Mouse (Mus musculus) liver, embryonic 14.5 days (tissue): ENCODE data around the gene Trio. TPM values are rescaled to one million over a fixed set of nuclear protein-coding genes. Genes with fewer than 3 reads are reported as not detected.

Experiments
- ATAC-seq: fragments of 200-750 bp; cut with Nextera tagmentation; 2 replicates; pipeline ENCODE4 v1.8.0; 2017; ENCODE audit warnings: moderate number of reproducible peaks, mild to moderate bottlenecking, moderate library complexity; ENCODE audit not compliant: insufficient read depth
- DNase-seq, 3 experiments: peaks; one replicate each; pipeline ENCODE4 v3.0.0-alpha.2; 2012 to 2013; ENCODE audit warnings: low read depth in 3 of 3, low spot score in 3 of 3
- H3K27ac ChIP-seq: fragments of 300-500 bp; sonication (generic); 2 replicates; pipeline ENCODE4 v1.5.1; 2014; ENCODE audit warnings: moderate library complexity, mild to moderate bottlenecking, control low read depth, inconsistent platforms
- H3K27me3 ChIP-seq: fragments of 300-500 bp; sonication (generic); 2 replicates; pipeline ENCODE4 v1.6.1; 2014; ENCODE audit warnings: mild to moderate bottlenecking, low read length, moderate library complexity; ENCODE audit not compliant: control insufficient read depth, insufficient read depth
- H3K36me3 ChIP-seq: fragments of 300-500 bp; sonication (generic); replicated peaks from 2 replicates; pipeline ENCODE4 v1.6.1; 2014; ENCODE audit warnings: low read depth; ENCODE audit not compliant: control insufficient read depth, insufficient read depth
- H3K4me1 ChIP-seq, 2 experiments: fragments of 200-500 bp in 1 of 2; fragments of 300-500 bp in 1 of 2; sonication (generic) in 1 of 2; replicated peaks; 2 replicates each; pipeline ENCODE4 v1.6.1; 2012 to 2014; ENCODE audit warnings: antibody characterized with exemption in 1 of 2, inconsistent platforms in 1 of 2, low read length in 1 of 2; ENCODE audit not compliant: control insufficient read depth in 2 of 2, insufficient read depth in 2 of 2
- H3K4me2 ChIP-seq: fragments of 300-500 bp; sonication (generic); 2 replicates; pipeline ENCODE4 v1.6.1; 2014; ENCODE audit warnings: low read depth, mild to moderate bottlenecking, control low read depth, moderate library complexity
- H3K4me3 ChIP-seq, 2 experiments: fragments of 200-500 bp in 1 of 2; fragments of 300-500 bp in 1 of 2; sonication (generic) in 1 of 2; 2 replicates each; pipeline ENCODE4 v1.5.1; 2012 to 2014; ENCODE audit warnings: low read depth in 2 of 2, low read length in 2 of 2, mild to moderate bottlenecking in 2 of 2, control low read depth in 1 of 2, inconsistent platforms in 1 of 2, moderate library complexity in 1 of 2; ENCODE audit not compliant: insufficient read depth in 1 of 2
- H3K9ac ChIP-seq: fragments of 300-500 bp; sonication (generic); replicated peaks from 2 replicates; pipeline ENCODE4 v1.6.1; 2014; ENCODE audit warnings: mild to moderate bottlenecking, control low read depth, moderate library complexity
- H3K9me3 ChIP-seq: fragments of 300-500 bp; sonication (generic); 2 replicates; pipeline ENCODE4 v1.6.1; 2016; ENCODE audit warnings: low read length, mixed read lengths; ENCODE audit not compliant: control insufficient read depth
- CTCF ChIP-seq: IDR thresholded peaks from 2 replicates; pipeline ENCODE4 v1.5.1; 2016; ENCODE audit warnings: antibody characterized with exemption, low read depth, control low read depth
- EP300 ChIP-seq: IDR thresholded peaks from 2 replicates; pipeline ENCODE4 v1.6.1; 2016; ENCODE audit warnings: antibody characterized with exemption, low read depth
- WGBS: fragments of 180-500 bp; shearing (Covaris S2); extraction: QIAGEN DNeasy Blood & Tissue Kit; methylation state at CpG from one replicate; pipeline ENCODE4 v1.1.7; 2014; ENCODE audit not compliant: insufficient replicate concordance; 5-methylcytosine and 5-hydroxymethylcytosine counted together
- polyA plus RNA-seq, 2 experiments: library from polyadenylated mRNA; depleted of rRNA in 1 of 2; stranded (reverse) in 1 of 2; unstranded in 1 of 2; fragments of >200 nt; fragmentation: Nextera tagmentation in 1 of 2; extraction: Ambion mirVana in 1 of 2; gene quantifications; 2 replicates each; pipeline versions ENCODE4 v1.2.1 to v1.2.3; 2012 to 2014

Gene Trio
- polyA plus RNA-seq, 2 experiments, result 2.6 to 6.0 TPM

DNA sequence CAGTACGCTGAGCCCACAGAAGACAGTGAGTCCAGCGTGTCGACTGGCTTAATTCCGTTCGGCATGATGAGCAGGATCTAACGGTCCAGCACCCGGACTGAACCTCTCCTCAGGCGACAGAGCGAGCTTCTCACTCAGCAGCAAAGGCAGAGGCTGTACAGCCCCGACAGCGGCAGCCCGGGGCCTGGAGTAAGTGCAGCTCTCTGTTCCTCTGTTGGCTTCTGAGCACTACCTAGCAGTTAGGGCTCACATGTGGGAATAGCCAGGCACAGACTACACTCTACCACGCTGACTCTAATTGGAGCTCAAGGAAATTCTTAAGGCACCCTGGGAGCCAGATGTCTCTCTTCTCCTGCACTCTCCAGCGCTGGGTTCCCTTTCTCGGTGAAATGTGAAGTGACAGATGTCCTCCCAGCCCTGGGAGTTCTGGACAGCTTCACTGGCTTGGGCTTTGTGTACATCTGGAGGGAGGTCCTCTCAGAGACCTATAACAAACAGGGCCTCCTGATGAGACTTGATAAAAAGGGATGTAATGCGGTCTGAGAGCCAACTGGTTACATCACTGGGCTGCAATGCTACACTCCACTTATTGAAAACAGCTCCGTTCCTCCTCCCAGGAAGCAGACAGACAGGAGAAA is 237.4 kb downstream of the Trio start:
- no peak for ATAC-seq
- no peak for DNase-seq
- Histone ChIP-seq H3K4me3 (peak overlapping the region in 1 of 2 experiments; percentile 2; a peak in 1 of 4 replicates), H3K27me3 (no peaks in the 10 kb centered on the region), H3K9me3 (no peaks in the 10 kb centered on the region), H3K4me2 (no peak overlapping the region), H3K9ac (no peak overlapping the region), H3K4me1 (peaks cover 0 to 7% of the 10 kb centered on the region in 2 experiments; a peak in 2 of 4 replicates), H3K27ac (no peak overlapping the region), H3K36me3 (no peaks in the 10 kb centered on the region)
- TF ChIP-seq EP300 (no peak), CTCF (no peak)
- WGBS, result 71% methylated on average over 17 of the region's 17 CpGs

- Histone ChIP-seq H3K36me3 (no peaks in the 10 kb centered on the region), H3K9ac (no peak overlapping the region), H3K4me3 (no peak overlapping the region; a peak in 1 of 4 replicates), H3K27ac (no peak overlapping the region), H3K4me2 (no peak overlapping the region), H3K27me3 (no peaks in the 10 kb centered on the region), H3K4me1 (peaks cover 0 to 12% of the 10 kb centered on the region in 2 experiments; a peak in 2 of 4 replicates), H3K9me3 (no peaks in the 10 kb centered on the region)
- no peak for TF ChIP-seq EP300
- no peak for TF ChIP-seq CTCF
- ATAC-seq, result no peak
- no peak for DNase-seq
- 51% methylated on average over 4 of the region's 4 CpGs for WGBS
Observed at GRCm38 (mm10) chr15:27787151-27787550, 238.5 kb downstream of the Trio start.

DNA sequence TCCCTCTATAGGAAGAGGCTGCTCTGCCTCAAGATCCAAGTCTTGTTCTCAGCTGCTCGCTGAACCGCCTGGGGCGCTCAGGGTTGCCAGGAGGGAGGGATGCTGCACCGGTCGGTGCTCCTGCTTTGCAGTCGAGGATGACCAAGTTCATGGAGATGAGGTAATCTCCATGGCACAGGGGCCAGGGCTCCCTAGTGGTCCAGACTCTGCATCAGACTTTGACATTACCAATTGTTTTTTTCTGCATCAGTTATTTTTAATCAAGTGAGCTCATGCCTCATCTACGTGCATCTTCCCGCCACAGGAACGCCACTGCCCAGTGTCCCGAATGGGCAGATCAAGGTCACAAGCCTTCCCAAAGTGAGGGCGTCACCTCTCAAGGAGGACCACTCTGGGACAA is 239.2 kb downstream of the Trio start:
- 71% methylated on average over 11 of the region's 11 CpGs for WGBS
- Histone ChIP-seq H3K9ac (no peak overlapping the region), H3K9me3 (no peaks in the 10 kb centered on the region), H3K4me2 (no peak overlapping the region), H3K27ac (no peak overlapping the region), H3K4me3 (no peak overlapping the region), H3K27me3 (no peaks in the 10 kb centered on the region), H3K36me3 (no peaks in the 10 kb centered on the region), H3K4me1 (peaks cover 0 to 15% of the 10 kb centered on the region in 2 experiments; a peak in 2 of 4 replicates)
- no peak for TF ChIP-seq CTCF
- no peak for TF ChIP-seq EP300
- ATAC-seq (no peak), DNase-seq (no peak)

DNA sequence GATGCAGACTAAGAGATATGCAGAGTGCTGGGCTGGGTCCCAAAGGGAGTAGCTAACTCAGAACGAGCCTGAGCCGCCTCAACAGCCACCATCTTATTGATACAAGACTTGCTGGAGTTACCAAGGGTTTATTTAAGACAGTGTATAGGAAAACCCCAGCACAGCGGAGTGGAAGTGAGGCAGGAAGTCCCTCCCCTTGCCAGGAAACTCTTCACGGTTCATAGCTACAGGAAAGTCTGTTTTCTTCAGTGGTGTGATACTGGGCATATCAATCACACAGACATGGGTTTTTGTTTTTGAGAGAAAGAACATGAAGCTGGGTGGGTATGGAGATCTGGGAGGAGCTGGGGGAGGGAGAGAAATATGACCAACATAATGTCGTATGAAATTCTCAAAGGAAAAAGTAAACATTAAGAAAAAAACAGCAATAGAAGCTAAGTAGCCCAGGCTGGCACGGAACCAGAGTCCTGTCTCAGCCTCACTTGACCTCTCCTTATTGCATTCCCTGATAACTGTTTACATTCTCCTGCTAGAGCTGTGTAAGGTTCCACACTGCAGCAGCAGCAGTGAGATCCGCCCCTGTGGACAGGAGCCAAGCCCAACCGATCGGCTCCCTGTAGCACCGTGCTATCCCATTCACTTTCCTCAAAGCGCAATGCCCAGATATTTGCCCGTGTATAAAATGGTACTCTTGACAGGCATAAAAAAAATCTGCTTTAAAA is 240.2 kb downstream of the Trio start:
- no peak for TF ChIP-seq CTCF
- TF ChIP-seq EP300, result no peak
- Histone ChIP-seq H3K4me3 (no peak overlapping the region), H3K4me2 (no peak overlapping the region; the same call in 1 of the 2 replicates)

DNA sequence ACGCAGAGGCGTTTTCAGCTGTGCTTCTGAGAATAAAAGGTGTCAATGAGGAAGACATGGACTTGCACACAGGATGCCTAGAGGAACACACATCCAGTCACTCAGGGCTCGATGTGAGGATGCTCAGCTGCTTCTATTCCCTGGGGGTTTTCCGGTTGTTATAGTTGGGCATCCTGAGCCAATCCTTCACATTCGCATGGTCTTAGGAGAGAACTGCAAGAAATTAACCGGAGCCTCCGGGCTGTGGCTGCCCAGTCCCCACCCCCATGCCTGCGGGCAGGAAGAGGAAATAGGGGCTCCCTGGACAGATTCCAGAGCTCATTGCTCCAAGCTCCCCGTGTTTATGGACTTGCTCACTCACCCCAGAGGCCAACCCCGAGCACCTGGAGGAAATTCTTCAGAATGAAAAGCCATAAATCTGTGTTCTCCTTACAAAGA is 241.5 kb downstream of the Trio start:
- Histone ChIP-seq H3K9ac (no peak overlapping the region), H3K9me3 (no peaks in the 10 kb centered on the region), H3K36me3 (no peaks in the 10 kb centered on the region), H3K4me2 (peak overlapping the region; percentile 31; the same call in 1 of the 2 replicates), H3K27me3 (no peaks in the 10 kb centered on the region), H3K4me1 (peaks cover 0 to 15% of the 10 kb centered on the region in 2 experiments; a peak in 2 of 4 replicates), H3K4me3 (peak overlapping the region in 1 of 2 experiments; percentile 19; a peak in 1 of 4 replicates), H3K27ac (no peak overlapping the region)
- TF ChIP-seq CTCF (no peak), EP300 (no peak)
- ATAC-seq (no peak), DNase-seq (no peak)
- 8% methylated on average over 10 of the region's 10 CpGs for WGBS

More for the DNA sequence above, 240.2 kb downstream of the Trio start:
- no peak overlapping the region for H3K9ac ChIP-seq
- ATAC-seq (no peak), DNase-seq (no peak)
- WGBS, result 33% methylated on average over 12 of the region's 12 CpGs
- H3K4me1 ChIP-seq, result peaks cover 0 to 15% of the 10 kb centered on the region in 2 experiments; a peak in 2 of 4 replicates
- H3K9me3 ChIP-seq, result no peaks in the 10 kb centered on the region
- no peaks in the 10 kb centered on the region for H3K36me3 ChIP-seq
- no peaks in the 10 kb centered on the region for H3K27me3 ChIP-seq
- H3K27ac ChIP-seq, result no peak overlapping the region
